Mouse (Mus musculus) midbrain, postnatal 0 days (tissue): ENCODE measurements around the gene Sat2. TPM values are rescaled to one million over a fixed set of nuclear protein-coding genes. Genes with fewer than 3 reads are reported as not detected.

Experiments
- ATAC-seq: fragments of 200-750 bp; cut with Nextera tagmentation; 2 replicates; pipeline ENCODE4 v1.8.0; 2017; ENCODE audit warnings: moderate number of reproducible peaks, mild to moderate bottlenecking, moderate TSS enrichment, moderate library complexity; ENCODE audit not compliant: low FRiP score
- DNase-seq: peaks from one replicate; pipeline ENCODE4 v3.0.0-alpha.2; 2015; ENCODE audit warnings: low spot score
- H3K27ac ChIP-seq: fragments of 300-500 bp; sonication (generic); 2 replicates; pipeline ENCODE4 v1.5.1; 2014; ENCODE audit warnings: low read depth, mild to moderate bottlenecking, low read length, mixed read lengths
- H3K27me3 ChIP-seq: fragments of 300-500 bp; sonication (generic); 2 replicates; pipeline ENCODE4 v1.6.1; 2014; ENCODE audit warnings: low read length, control low read depth, mixed read lengths; ENCODE audit not compliant: insufficient read depth
- H3K36me3 ChIP-seq: fragments of 300-500 bp; sonication (generic); 2 replicates; pipeline ENCODE4 v1.6.1; 2014; ENCODE audit warnings: low read length, control low read depth, mixed read lengths; ENCODE audit not compliant: insufficient read depth
- H3K4me1 ChIP-seq: fragments of 300-500 bp; sonication (generic); 2 replicates; pipeline ENCODE4 v1.6.1; 2014; ENCODE audit warnings: mild to moderate bottlenecking, control low read depth, antibody characterized with exemption, low read length, mixed read lengths; ENCODE audit not compliant: insufficient read depth
- H3K4me2 ChIP-seq: fragments of 300-500 bp; sonication (generic); 2 replicates; pipeline ENCODE4 v1.6.1; 2014; ENCODE audit warnings: low read depth, mild to moderate bottlenecking, low read length, mixed read lengths; ENCODE audit not compliant: poor library complexity, severe bottlenecking
- H3K4me3 ChIP-seq: fragments of 300-500 bp; sonication (generic); 2 replicates; pipeline ENCODE4 v1.5.1; 2014; ENCODE audit warnings: low read depth, mild to moderate bottlenecking, low read length, moderate library complexity
- H3K9ac ChIP-seq: fragments of 300-500 bp; sonication (generic); replicated peaks from 2 replicates; pipeline ENCODE4 v1.6.1; 2014; ENCODE audit warnings: mild to moderate bottlenecking, low read length, moderate library complexity, mixed read lengths; ENCODE audit not compliant: poor library complexity, severe bottlenecking
- H3K9me3 ChIP-seq: fragments of 300-500 bp; sonication (generic); 2 replicates; pipeline ENCODE4 v1.6.1; 2016; ENCODE audit warnings: low read length, control low read depth
- CTCF ChIP-seq: IDR thresholded peaks from 2 replicates; pipeline ENCODE4 v1.5.1; 2016; ENCODE audit warnings: antibody characterized with exemption, mild to moderate bottlenecking
- WGBS: fragments of 180-500 bp; shearing (Covaris S2); extraction: QIAGEN DNeasy Blood & Tissue Kit; methylation state at CpG from one replicate; pipeline ENCODE4 v1.1.7; 2014; 5-methylcytosine and 5-hydroxymethylcytosine counted together
- polyA plus RNA-seq: library from polyadenylated mRNA; unstranded; fragments of >200 nt; fragmentation: Nextera tagmentation; extraction: Ambion mirVana; gene quantifications from 2 replicates; pipeline ENCODE4 v1.2.1, GENCODE M21; 2015
- total RNA-seq: library from RNA; depleted of rRNA; stranded (reverse); fragments of >200 nt; gene quantifications from 2 replicates; pipeline ENCODE4 v1.2.3, GENCODE M21; 2014; rRNA removed

The Sat2 gene
- 10.5 and 13.3 TPM in 2 replicates for total RNA-seq
- polyA plus RNA-seq = 29.6 and 29.9 TPM in 2 replicates

- Histone ChIP-seq H3K36me3 (no peaks in the 10 kb centered on the region), H3K9me3 (no peaks in the 10 kb centered on the region), H3K4me2 (peak within 1 kb of the TSS; percentile 76), H3K27ac (peak within 1 kb of the TSS; percentile 85), H3K9ac (peak within 1 kb of the TSS; percentile 89), H3K4me3 (peak within 1 kb of the TSS; percentile 51), H3K4me1 (0 out of 2 replicates have a peak, but pooled peaks cover 4% of the 10 kb centered on the region), H3K27me3 (no peaks in the 10 kb centered on the region)
- peak; percentile 93 for DNase-seq
- under 1% methylated on average over 20 of the region's 20 CpGs for WGBS
- ATAC-seq = peak; percentile 84
- TF ChIP-seq CTCF = no peak
Observed at GRCm38 (mm10) chr11:69621571-69622268, at the start of gene Sat2. Sat2 (plus strand) TSS chr11:69622024.

GRCm38 (mm10) chr11:69575220-69575619, 46.6 kb upstream of the Sat2 start:
- WGBS = 55% methylated on average over 3 of the region's 3 CpGs
- Histone ChIP-seq H3K9ac (no peak overlapping the region), H3K36me3 (peaks cover 6% of the 10 kb centered on the region), H3K9me3 (no peaks in the 10 kb centered on the region), H3K4me3 (no peak overlapping the region), H3K27me3 (no peaks in the 10 kb centered on the region), H3K27ac (no peak overlapping the region), H3K4me1 (peaks cover 17% of the 10 kb centered on the region), H3K4me2 (no peak overlapping the region)
- peak; percentile 56 for DNase-seq
- ATAC-seq = no peak
- peak; percentile 70 for TF ChIP-seq CTCF

GRCm38 (mm10) chr11:69576307-69576706, 45.5 kb upstream of the Sat2 start:
- Histone ChIP-seq H3K9ac (no peak overlapping the region), H3K4me3 (no peak overlapping the region), H3K4me2 (no peak overlapping the region), H3K27me3 (no peaks in the 10 kb centered on the region), H3K9me3 (no peaks in the 10 kb centered on the region), H3K36me3 (peaks cover 3% of the 10 kb centered on the region), H3K4me1 (peaks cover 17% of the 10 kb centered on the region), H3K27ac (no peak overlapping the region)
- WGBS = 73% methylated on average over 5 of the region's 5 CpGs
- DNase-seq (no peak), ATAC-seq (no peak)
- no peak for TF ChIP-seq CTCF

- no peak for TF ChIP-seq CTCF
- H3K4me3 ChIP-seq = peak overlapping the region; percentile 64
- no peaks in the 10 kb centered on the region for H3K9me3 ChIP-seq
- no peaks in the 10 kb centered on the region for H3K36me3 ChIP-seq
- DNase-seq (no peak), ATAC-seq (no peak)
- no peak overlapping the region for H3K27ac ChIP-seq
- H3K4me2 ChIP-seq = peak overlapping the region; percentile 92
- no peaks in the 10 kb centered on the region for H3K27me3 ChIP-seq
- 10% methylated on average over 15 of the region's 15 CpGs for WGBS
- H3K4me1 ChIP-seq = peaks cover 17% of the 10 kb centered on the region
- peak overlapping the region; percentile 72 for H3K9ac ChIP-seq
Observed at GRCm38 (mm10) chr11:69578301-69578700, 43.5 kb upstream of the Sat2 start.

GRCm38 (mm10) chr11:69579128-69580017, 42.5 kb upstream of the Sat2 start:
- ATAC-seq = peak; percentile 84
- 2% methylated on average over 39 of the region's 39 CpGs for WGBS
- H3K36me3 ChIP-seq = no peaks in the 10 kb centered on the region
- H3K9me3 ChIP-seq = no peaks in the 10 kb centered on the region
- H3K27ac ChIP-seq = peak overlapping the region; percentile 92
- DNase-seq = peak; percentile 99
- peaks cover 17% of the 10 kb centered on the region for H3K4me1 ChIP-seq
- H3K9ac ChIP-seq = peak overlapping the region; percentile 72
- H3K4me3 ChIP-seq = peak overlapping the region; percentile 64
- no peaks in the 10 kb centered on the region for H3K27me3 ChIP-seq
- peak overlapping the region; percentile 92 for H3K4me2 ChIP-seq
- TF ChIP-seq CTCF = peak; percentile 100
